Mouse (Mus musculus) heart, adult 9 months (tissue): Measurements from ENCODE around the gene Vmn2r11.
"Not testable (repeated sequence)": the region's sequence is repeated elsewhere in the genome, so short reads cannot be mapped to it uniquely, and the experiment has no call there.

ENCODE experiments used
- DNase-seq, 2 experiments: peaks; one replicate each; pipeline ENCODE4 v3.0.0; 2022; ENCODE audit warnings: low spot score in 2 of 2

The Vmn2r11 gene

DNA sequence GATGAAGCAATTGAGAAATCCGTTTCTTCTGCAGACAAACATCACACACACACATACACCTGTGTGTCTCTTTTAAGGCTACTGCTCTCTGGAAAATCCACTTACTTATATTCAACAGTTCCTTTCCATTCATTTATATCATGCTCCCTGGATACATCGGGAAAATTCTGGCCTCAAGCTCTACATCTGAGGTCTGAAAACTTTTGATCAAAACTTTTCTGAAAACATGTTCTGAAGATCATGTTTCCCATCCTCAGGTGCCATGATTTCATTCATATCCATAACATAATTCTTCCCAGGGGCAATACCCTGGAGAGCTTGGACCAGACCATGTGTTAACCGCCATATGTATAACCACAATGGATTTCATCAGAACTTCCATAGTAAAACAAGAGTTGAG, at the start of gene Vmn2r11:
Gene Vmn2r11 (minus strand): TSS at position 101 of the 400 bp plus-strand sequence.
- not testable (repeated sequence) for DNase-seq

DNA sequence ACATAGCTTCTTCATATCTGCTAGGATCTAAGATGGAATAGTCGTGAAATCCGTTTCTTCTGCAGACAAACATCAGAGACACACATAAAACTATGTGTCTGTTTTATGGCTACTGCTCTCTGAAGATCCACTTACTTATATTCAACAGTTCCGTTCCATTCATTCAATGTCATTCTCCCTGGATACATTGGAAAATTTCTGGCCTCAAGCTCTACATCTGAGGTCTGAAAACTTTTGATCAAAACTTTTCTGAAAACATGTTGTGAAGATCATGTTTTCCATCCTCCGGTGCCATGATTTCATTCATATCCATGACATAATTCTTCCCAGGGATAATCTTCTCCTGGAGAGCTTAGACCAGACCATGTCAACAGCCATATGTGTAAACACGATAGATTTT, 38.5 kb upstream of the Vmn2r11 start, which contains the start of gene Vmn2r12:
Gene Vmn2r12 (minus strand): TSS at position 101 of the 400 bp plus-strand sequence.
- DNase-seq: not testable (repeated sequence)

DNA sequence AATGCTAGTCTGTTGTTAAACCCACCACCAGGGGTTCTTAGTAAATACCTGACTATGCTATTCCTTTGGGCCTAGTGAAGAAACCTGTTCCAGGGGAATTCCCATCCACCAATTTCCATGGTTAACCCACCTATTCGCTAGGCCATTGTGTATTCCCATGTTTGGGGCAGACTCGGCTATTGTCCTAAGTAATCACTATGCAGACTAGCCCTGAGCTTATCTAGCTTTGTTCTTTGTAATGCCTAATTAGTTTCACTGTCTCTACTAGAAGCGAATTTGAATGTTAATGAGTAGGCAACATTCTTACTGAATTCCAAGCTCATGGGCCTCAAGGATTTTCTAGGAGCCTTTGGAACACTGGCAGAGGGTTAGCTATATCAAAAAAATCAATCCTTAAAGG, 37.1 kb upstream of the Vmn2r11 start:
- not testable (repeated sequence) for DNase-seq

DNA sequence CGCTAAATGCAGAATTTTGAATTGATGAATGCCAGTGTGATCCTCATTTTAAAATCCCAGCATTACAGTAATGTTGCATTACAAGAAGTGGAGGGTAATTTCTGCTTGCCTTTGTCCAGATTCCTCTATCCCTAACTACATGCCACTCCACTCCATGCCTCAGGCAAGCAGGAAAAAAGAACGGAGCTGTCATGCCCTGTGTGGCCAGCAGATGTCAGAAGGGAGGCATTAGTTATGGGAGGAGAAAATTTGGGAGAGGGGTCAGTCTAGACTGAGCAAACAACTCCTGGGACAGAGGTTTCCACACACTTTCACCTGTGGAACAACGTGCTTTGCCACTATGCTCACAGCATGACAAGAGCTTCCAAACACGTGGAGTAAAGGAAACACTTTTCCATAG, 12.6 kb upstream of the Vmn2r11 start:
- DNase-seq: not testable (repeated sequence)

DNA sequence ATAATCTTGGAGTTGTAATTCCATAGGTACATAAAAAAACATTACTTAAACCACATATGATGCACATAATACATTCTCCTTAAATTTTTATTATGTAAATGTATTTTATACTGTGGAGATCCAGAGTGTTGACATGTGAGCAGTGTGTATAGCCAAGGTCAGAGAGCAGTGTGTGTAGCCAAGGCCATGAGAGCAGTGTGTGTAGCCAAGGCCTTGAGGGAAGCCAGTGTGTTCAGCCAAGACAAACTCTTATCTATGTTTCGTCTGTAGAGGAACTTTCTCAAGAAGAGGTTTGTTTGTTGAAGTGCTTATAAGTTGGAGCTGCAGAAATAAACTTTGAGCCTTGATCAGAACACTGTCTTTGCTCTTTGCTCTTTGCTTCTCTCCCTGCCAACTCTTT, 4.1 kb downstream of the Vmn2r11 start:
- no peak for DNase-seq

DNA sequence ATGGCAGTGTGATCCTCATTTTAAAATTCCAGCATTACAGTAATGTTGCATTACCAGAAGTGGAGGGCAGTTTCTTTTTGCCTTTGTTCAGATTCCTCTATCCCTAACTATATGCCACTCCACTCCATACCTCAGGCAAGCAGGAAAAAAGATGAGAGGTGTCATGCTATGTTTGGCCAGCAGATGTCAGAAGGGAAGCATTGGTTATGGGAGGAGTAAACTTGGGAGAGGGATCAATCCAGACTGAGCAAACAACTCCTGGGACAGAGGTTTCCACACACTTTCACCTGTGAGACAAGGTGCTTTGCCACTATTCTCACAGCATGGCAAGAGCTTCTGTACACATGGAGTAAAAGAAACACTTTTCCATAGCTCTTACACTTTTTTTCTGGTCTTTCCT, 26.8 kb downstream of the Vmn2r11 start:
- no peak for DNase-seq

DNA sequence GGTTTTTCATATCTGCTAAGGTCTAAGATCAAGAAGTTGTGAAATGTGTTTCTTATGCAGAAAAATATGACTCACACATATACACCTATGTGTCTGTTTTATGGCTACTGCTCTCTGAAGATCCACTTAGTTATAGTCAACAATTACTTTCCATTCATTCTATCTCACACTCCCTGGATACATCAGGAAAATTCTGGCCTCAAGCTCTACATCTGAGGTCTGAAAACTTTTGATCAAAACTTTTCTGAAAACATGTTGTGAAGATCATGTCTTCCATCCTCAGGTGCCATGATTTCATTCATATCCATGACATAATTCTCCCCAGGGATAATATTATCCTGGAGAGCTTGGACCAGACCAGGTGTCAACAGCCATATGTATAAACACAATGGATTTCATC, 52.9 kb downstream of the Vmn2r11 start, which contains the start of gene Vmn2r10:
Gene Vmn2r10 (minus strand): TSS at position 101 of the 400 bp plus-strand sequence.
- DNase-seq: not testable (repeated sequence)
